Mouse (Mus musculus): ENCODE data around the gene Gm9639. TPM values are rescaled to one million over a fixed set of nuclear protein-coding genes. Genes with fewer than 3 reads are reported as not detected.

Gm9639 gene
- total RNA-seq (2023) = not detected

DNA sequence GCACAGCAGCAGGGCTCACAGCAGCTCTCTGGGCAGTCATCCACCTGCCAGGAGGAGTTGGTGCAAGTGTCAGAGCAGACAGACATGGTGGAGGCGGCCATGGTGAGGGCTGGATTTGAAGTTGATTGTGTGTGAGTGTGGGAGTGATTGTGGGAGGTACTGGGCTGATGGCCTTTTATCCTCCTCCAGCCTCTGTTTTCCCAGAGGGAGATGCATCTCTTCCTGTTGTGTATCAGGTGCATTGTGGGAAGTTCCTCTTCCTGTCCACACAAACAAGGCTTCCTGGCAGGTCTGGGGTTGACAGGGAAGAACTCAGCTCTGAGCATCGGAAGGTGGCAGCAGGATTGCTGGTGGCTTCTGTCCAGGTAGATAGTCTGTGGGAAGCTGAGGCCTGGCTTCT, at the start of gene Gm9639:
Gene Gm9639 (minus strand): TSS at position 101 of the 400 bp plus-strand sequence.

DNA sequence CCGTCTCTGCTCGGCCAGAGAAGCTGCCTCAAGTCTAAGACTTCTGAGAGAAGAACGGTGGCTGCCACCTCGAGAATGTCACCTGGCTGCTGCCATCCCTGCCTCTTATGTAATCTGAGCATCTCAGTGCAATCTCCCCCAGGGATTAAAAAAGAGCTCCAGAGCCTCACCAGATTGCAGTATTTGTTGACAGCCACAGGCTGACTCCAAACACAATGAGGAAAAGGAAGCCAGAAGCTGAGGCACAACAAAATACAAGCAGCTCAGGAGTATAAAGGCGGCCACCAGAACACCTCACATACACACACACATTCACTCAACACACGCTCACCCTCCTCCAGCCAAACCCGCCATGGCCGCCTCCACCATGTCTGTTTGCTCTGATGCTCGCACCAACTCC, 40.8 kb upstream of the Gm9639 start, which contains the start of gene Krtap10-10:
Gene Krtap10-10 (plus strand): TSS at position 301 of the 400 bp plus-strand sequence.

DNA sequence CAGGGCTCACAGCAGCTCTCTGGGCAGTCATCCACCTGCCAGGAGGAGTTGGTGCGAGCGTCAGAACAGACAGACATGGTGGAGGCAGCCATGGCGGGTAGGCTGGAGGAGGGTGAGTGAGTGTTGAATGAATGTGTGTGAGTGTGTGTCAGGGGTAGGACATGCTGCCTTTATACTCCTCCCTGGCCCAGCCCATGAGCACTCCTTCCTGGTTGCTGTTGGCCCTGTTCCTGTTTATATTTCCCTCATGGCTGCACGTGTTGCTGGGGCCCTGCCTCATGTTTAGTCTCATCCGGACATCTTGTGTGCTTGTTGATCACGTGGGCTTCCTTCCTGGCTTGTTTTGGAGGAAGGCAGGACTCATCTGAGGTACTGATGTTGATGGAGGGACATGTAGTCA, 32.1 kb upstream of the Gm9639 start, which contains the start of gene Krtap10-4:
Gene Krtap10-4 (minus strand): TSS at position 145 of the 400 bp plus-strand sequence.

DNA sequence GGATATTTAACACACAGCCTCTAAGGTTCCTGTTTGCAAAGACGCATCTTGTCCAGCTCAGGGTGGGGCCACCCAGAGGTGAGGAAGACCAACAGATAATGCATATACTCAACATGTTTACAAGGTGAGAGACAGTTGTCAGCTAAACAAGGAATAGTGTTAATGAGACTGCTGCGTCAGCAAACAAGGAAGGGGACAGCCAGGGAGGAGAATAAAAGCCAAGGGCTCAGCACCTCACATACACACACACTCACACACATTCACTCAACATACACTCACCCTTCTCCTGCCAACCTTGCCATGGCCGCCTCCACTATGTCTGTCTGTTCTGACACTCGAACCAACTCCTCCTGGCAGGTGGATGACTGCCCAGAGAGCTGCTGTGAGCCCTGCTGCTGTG, 19.5 kb upstream of the Gm9639 start, which contains the start of gene Gm2696:
Gene Gm2696 (plus strand): TSS at position 301 of the 400 bp plus-strand sequence.

DNA sequence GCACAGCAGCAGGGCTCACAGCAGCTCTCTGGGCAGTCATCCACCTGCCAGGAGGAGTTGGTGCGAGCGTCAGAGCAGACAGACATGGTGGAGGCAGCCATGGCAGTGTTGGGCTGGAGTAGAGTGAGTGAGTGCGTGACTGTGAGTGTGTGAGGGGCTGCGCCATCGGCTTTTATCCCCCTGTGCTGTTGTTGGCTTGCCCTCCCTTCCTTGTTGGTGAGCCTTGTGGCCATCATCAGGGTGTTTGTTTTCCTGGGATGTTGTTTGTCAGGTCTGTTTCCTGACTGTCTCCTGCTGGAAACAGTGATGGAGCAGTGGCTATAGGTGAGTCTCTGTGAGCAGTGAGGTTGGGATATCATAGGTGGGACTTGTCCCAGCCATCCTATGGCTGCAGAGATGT, 16.9 kb upstream of the Gm9639 start, which contains the start of gene Gm9507:
Gene Gm9507 (minus strand): TSS at position 101 of the 400 bp plus-strand sequence.

DNA sequence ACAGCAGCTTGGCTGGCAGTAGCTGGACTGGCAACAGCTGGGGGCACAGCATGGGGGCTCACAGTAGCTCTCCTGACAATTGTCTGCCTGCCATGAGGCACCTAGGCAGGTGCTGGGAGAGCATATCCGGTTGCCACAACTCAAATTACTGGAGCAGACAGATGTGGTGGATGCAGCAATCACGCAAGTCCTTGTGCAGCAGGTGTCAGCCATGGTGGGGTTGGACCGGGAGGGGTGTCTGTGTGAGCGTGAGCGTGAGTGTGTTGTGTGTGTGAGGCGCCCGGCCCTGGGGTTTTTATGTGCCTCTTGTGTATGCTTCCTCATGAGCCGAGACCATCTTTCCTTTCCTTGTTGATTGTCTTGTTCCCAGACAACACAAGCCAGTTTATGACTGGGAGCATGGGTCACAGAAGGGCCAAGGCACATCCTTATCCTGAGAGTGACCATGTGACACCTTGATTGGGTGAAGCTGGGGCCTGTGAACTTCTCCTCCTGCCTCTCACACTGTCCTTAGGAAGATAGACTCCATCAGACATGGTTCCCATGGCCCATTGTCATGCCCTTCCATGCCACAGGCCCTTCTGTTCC, 4.1 kb upstream of the Gm9639 start, which contains the start of gene Gm19668:
Gene Gm19668 (minus strand): TSS at position 213 of the 588 bp plus-strand sequence.

DNA sequence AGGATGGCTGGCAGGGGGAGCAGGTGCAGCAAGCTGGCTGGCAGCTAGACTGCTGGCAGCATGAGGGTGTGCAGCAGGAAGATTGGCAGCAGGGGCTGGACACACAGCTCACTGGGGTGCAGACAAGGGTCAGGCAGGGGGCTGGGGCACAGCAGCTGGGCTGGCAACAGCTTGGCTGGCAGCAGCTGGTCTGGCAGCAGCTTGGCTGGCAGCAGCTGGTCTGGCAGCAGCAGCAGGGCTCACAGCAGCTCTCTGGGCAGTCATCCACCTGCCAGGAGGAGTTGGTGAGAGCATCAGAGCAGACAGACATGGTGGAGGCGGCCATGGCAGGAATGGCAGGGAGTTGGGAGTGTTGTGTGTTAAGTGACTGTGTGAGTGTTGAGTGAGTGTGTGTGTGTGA, 7.0 kb downstream of the Gm9639 start, which contains the start of gene Gm7137:
Gene Gm7137 (minus strand): TSS at position 325 of the 400 bp plus-strand sequence.

DNA sequence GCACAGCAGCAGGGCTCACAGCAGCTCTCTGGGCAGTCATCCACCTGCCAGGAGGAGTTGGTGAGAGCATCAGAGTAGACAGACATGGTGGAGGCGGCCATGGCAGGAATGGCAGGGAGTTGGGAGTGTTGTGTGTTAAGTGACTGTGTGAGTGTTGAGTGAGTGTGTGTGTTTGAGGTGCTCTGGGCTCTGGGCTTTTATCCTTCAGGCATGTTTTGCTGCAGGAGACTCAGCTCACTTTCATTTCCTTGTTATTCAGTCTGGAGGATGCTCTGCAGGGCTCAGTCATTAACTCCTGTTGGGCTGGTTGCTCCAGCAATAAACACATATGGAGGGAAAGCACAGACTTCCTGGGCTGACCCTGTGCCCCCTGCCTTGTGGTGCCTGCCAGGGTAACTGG, 12.4 kb downstream of the Gm9639 start, which contains the start of gene Gm3250:
Gene Gm3250 (minus strand): TSS at position 101 of the 400 bp plus-strand sequence.

DNA sequence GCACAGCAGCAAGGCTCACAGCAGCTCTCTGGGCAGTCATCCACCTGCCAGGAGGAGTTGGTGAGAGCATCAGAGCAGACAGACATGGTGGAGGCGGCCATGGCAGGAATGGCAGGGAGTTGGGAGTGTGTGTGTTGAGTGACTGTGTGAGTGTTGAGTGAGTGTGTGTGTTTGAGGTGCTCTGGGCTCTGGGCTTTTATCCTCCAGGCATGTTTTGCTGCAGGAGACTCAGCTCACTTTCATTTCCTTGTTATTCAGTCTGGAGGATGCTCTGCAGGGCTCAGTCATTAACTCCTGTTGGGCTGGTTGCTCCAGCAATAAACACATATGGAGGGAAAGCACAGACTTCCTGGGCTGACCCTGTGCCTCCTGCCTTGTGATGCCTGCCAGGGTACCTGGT, 18.0 kb downstream of the Gm9639 start, which contains the start of gene Gm7138:
Gene Gm7138 (minus strand): TSS at position 101 of the 400 bp plus-strand sequence.

DNA sequence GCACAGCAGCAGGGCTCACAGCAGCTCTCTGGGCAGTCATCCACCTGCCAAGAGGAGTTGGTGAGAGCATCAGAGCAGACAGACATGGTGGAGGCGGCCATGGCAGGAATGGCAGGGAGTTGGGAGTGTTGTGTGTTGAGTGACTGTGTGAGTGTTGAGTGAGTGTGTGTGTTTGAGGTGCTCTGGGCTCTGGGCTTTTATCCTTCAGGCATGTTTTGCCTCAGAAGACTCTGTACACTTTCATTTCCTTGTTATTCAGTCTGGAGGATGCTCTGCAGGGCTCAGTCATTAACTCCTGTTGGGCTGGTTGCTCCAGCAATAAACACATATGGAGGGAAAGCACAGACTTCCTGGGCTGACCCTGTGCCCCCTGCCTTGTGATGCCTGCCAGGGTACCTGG, 23.7 kb downstream of the Gm9639 start, which contains the start of gene Gm3238:
Gene Gm3238 (minus strand): TSS at position 101 of the 400 bp plus-strand sequence.

DNA sequence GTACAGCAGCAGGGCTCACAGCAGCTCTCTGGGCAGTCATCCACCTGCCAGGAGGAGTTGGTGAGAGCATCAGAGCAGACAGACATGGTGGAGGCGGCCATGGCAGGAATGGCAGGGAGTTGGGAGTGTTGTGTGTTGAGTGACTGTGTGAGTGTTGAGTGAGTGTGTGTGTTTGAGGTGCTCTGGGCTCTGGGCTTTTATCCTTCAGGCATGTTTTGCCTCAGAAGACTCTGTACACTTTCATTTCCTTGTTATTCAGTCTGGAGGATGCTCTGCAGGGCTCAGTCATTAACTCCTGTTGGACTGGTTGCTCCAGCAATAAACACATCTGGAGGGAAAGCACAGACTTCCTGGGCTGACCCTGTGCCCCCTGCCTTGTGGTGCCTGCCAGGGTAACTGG, 35.3 kb downstream of the Gm9639 start, which contains the start of gene Gm3233:
Gene Gm3233 (minus strand): TSS at position 101 of the 400 bp plus-strand sequence.

DNA sequence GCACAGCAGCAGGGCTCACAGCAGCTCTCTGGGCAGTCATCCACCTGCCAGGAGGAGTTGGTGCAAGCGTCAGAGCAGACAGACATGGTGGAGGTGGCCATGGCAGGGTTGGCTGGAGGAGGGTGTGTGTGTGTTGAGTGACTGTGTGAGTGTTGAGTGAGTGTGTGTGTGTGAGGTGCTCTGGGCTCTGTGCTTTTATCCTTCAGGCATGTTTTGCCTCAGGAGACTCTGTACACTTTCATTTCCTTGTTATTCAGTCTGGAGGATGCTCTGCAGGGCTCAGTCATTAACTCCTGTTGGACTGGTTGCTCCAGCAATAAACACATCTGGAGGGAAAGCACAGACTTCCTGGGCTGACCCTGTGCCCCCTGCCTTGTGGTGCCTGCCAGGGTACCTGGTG, 43.6 kb downstream of the Gm9639 start, which contains the start of gene Gm9736:
Gene Gm9736 (minus strand): TSS at position 101 of the 400 bp plus-strand sequence.

Other genes starting within 250 kb of the Gm9639 start
- gene Pttg1ip, start 213.4 kb downstream of the Gm9639 start, total RNA-seq (2023) = 100 TPM
- 67.6 TPM for gene Sumo3, start 189.0 kb downstream of the Gm9639 start, total RNA-seq (2023)
- not detected for gene Gm49325, start 188.9 kb downstream of the Gm9639 start, total RNA-seq (2023)
- gene Ube2g2, start 172.8 kb downstream of the Gm9639 start, total RNA-seq (2023) = 34.7 TPM
- 0.64 TPM for gene Tspear, start 108.5 kb downstream of the Gm9639 start, total RNA-seq (2023)
- not detected for gene Gm19402, start 104.3 kb downstream of the Gm9639 start, total RNA-seq (2023)
- not detected for gene Gm9508, start 97.8 kb downstream of the Gm9639 start, total RNA-seq (2023)
- not detected for gene Gm10272, start 88.5 kb downstream of the Gm9639 start, total RNA-seq (2023)
- not detected for gene Gm10024, start 83.6 kb downstream of the Gm9639 start, total RNA-seq (2023)
- gene Gm10142, start 79.3 kb downstream of the Gm9639 start, total RNA-seq (2023) = not detected
- not detected for gene Krtap12-1, start 74.5 kb downstream of the Gm9639 start, total RNA-seq (2023)
- not detected for gene Gm10100, start 68.6 kb downstream of the Gm9639 start, total RNA-seq (2023)
- not detected for gene Gm18596, start 52.4 kb downstream of the Gm9639 start, total RNA-seq (2023)
- not detected for gene Gm9736, start 43.7 kb downstream of the Gm9639 start, total RNA-seq (2023)
- not detected for gene Gm3233, start 35.4 kb downstream of the Gm9639 start, total RNA-seq (2023)
- not detected for gene Gm3238, start 23.8 kb downstream of the Gm9639 start, total RNA-seq (2023)
- not detected for gene Gm7138, start 18.1 kb downstream of the Gm9639 start, total RNA-seq (2023)
- gene Gm3250, start 12.5 kb downstream of the Gm9639 start, total RNA-seq (2023) = not detected
- gene Gm7137, start 6.9 kb downstream of the Gm9639 start, total RNA-seq (2023) = not detected
- gene Gm19668, start 4.1 kb upstream of the Gm9639 start, total RNA-seq (2023) = not detected
- not detected for gene Gm9507, start 16.8 kb upstream of the Gm9639 start, total RNA-seq (2023)
- gene Gm2696, start 19.6 kb upstream of the Gm9639 start, total RNA-seq (2023) = not detected
- gene Krtap10-4, start 32.0 kb upstream of the Gm9639 start, total RNA-seq (2023) = not detected
- gene Krtap10-10, start 40.9 kb upstream of the Gm9639 start, total RNA-seq (2023) = not detected
- not detected for gene Gm36176, start 51.7 kb upstream of the Gm9639 start, total RNA-seq (2023)
- gene Gm10318, start 57.8 kb upstream of the Gm9639 start, total RNA-seq (2023) = not detected
- not detected for gene Gm3285, start 66.9 kb upstream of the Gm9639 start, total RNA-seq (2023)
- gene Lrrc3, start 107.5 kb upstream of the Gm9639 start, total RNA-seq (2023) = not detected
- gene Trpm2, start 175.5 kb upstream of the Gm9639 start, total RNA-seq (2023) = 4.7 TPM
- 6.0 TPM for gene 1810043G02Rik, start 183.4 kb upstream of the Gm9639 start, total RNA-seq (2023)
- 110 TPM for gene Pfkl, start 215.0 kb upstream of the Gm9639 start, total RNA-seq (2023)
- not detected for gene Dnmt3l, start 246.9 kb upstream of the Gm9639 start, total RNA-seq (2023)
- 0.26 TPM for gene Aire, start 248.5 kb upstream of the Gm9639 start, total RNA-seq (2023)

Measured in CD4-positive naive resting alpha-beta T cell, adult 76 days (primary cell).